Mouse (Mus musculus) embryonic fibroblast, embryonic 13.5 days (primary cell): ENCODE data around the gene Coq4. TPM values are rescaled to one million over a fixed set of nuclear protein-coding genes. Genes with fewer than 3 reads are reported as not detected.
A peak's percentile ranks its signal among the peaks of the same experiment; 100 is the strongest.

Experiments used
- H3K27ac ChIP-seq: 2 replicates; pipeline ENCODE4 v1.5.1; 2012; ENCODE audit warnings: low read length, control low read depth, inconsistent platforms; ENCODE audit not compliant: insufficient read depth
- H3K4me1 ChIP-seq: 2 replicates; pipeline ENCODE4 v1.6.1; 2011; ENCODE audit warnings: low read length; ENCODE audit not compliant: control insufficient read depth, insufficient read depth
- H3K4me3 ChIP-seq: 2 replicates; pipeline ENCODE4 v1.5.1; 2011; ENCODE audit warnings: mild to moderate bottlenecking, control low read depth, low read length; ENCODE audit not compliant: insufficient read depth
- CTCF ChIP-seq: IDR thresholded peaks from 2 replicates; pipeline ENCODE4 v1.5.1; 2011; ENCODE audit warnings: mild to moderate bottlenecking, control low read depth, low read length, moderate library complexity, borderline replicate concordance; ENCODE audit not compliant: insufficient read depth
- POLR2A ChIP-seq: IDR thresholded peaks from 2 replicates; pipeline ENCODE4 v1.6.1; 2011; ENCODE audit warnings: low read depth, mild to moderate bottlenecking, control low read depth, low read length, moderate library complexity
- polyA plus RNA-seq: library from polyadenylated mRNA; stranded (reverse); fragments of >200 nt; gene quantifications from 2 replicates; pipeline ENCODE4 v1.2.4, GENCODE M21; 2011; ENCODE audit warnings: low read depth; ENCODE audit not compliant: missing spikeins, insufficient read length

Gene Coq4
- polyA plus RNA-seq: 9.3 and 12.6 TPM in 2 replicates

DNA sequence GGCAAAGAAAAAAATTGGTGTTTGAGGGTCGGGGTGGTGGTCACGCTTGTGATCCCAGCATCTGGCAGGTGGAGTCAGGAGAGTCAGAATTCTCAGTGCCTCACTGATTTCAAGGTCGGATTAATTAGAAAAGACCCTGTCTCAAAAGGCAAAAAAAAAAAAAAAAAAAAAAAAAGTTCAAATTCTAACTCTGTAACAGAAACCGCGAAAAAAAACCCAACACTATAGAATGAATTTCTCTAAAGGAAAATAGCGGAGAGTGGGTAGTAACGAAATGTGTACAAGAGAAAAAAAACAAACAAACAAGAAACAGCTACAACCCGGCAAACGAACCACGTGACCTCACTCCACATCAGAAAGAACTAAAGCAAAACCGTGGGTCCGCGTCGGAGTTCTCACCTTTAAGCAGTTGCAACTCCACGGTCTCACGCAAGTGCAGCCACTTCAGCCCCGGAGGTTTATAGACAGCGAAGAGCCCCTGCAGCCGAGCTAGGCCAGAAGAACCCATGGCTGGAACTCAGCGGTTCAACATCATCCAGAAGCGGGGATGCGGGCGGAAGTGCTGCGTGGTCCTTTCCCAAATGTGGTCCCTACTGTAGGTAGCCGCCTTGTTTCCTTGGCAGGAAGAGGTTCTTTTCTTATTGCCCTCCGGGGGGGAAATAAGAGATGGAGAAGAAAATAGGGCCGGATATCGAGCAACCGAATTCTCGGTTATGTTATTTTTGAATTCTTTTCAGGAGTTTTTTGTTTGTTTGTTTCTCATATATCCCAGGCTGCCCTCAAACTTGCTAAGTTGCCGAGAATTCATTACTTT, at the start of gene Coq4:
Coq4 (plus strand) TSS at position 390 of the 814 bp plus-strand sequence.
- TF ChIP-seq CTCF (no peak), POLR2A (peak; percentile 81)
- Histone ChIP-seq H3K4me1 (no peaks in the 10 kb centered on the region), H3K4me3 (peak within 1 kb of the TSS; percentile 96), H3K27ac (0 out of 2 replicates have a peak within 1 kb of the TSS, but pooled peaks have one; percentile 14)

DNA sequence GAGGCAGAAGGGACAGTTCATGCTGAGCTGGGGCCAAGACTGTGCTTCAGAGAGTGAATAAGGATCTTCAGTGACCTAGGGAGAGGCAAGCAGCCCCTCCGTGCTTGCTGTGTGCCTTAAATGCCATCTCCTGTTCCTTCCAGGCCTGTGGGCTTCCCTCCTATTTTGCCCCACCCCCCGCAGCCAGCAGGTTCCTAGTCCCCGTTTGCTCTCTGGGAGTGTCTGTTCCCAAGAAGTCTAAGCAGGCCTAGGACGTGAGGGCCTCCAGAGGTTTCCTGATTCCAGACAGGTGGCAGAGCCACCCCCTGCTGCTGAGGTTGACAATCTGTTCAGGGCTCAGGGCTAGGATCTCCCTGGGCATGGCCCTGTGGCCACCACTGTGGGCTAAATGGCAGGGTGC, 48.5 kb upstream of the Coq4 start:
- Histone ChIP-seq H3K4me3 (no peak overlapping the region), H3K27ac (no peak overlapping the region), H3K4me1 (no peaks in the 10 kb centered on the region)
- no peak for TF ChIP-seq POLR2A
- TF ChIP-seq CTCF: no peak

DNA sequence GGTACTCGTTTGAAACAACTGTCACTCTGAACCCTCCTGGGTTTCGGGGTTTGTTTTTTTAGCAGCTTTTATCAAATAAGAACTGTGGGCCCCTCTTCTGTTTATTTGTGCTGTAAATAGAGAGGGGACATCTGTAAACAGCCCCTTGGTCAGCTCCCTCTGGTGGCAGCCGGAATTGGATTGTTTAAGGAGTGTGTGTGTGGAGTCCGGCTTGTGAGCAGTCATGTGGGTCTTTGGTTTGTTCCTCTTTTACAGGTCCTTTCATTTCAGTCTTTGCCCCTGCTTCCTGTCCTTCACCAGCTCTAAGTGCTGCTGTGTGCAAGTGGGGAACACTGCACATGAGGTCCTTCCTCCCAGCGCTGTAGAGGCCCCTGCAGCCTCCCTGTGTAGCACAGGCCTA, 47.9 kb upstream of the Coq4 start:
- no peak for TF ChIP-seq CTCF
- TF ChIP-seq POLR2A: no peak

GRCm38 (mm10) chr2:29741207-29741606, 46.1 kb upstream of the Coq4 start:
- Histone ChIP-seq H3K27ac (no peak overlapping the region), H3K4me3 (no peak overlapping the region), H3K4me1 (no peaks in the 10 kb centered on the region)
- no peak for TF ChIP-seq POLR2A
- TF ChIP-seq CTCF: no peak

More for the DNA sequence above, 47.9 kb upstream of the Coq4 start:
- Histone ChIP-seq H3K4me3 (no peak overlapping the region), H3K27ac (no peak overlapping the region), H3K4me1 (no peaks in the 10 kb centered on the region)

- TF ChIP-seq CTCF (no peak), POLR2A (no peak)
- H3K4me1 ChIP-seq: no peaks in the 10 kb centered on the region
Observed at GRCm38 (mm10) chr2:29744256-29744655, 43.0 kb upstream of the Coq4 start.

DNA sequence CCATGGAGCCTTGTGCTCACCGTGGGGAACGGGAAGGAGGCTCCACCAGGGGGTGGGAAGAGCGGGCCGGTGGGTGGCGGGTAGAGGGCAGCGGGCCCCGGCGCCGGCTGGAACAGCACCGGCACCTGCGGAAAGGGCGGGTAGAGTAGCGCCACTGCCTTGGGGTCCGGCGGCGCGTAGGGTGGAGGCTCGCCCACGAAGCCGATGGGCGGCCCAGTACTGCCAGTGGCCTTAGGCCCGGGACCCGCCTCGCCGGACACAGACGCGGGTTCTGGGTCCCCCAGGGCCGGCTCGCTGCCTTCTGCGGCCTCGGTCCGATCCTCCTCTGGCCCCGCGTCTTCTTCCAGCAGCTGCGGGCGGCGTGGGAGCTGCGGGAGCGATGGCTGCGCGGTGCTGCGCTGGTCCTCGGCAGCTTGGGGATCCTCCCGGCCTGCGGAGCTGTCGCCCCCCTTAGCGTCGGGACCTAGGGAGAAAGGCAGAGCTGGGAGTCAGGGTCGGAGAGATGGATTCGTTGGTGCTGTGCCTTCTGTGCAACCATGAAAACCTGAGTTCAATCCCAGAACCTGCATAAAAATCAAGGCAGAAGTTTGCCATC, 40.0 kb upstream of the Coq4 start:
- H3K27ac ChIP-seq: no peak overlapping the region
- TF ChIP-seq CTCF (no peak), POLR2A (no peak)
- no peak overlapping the region for H3K4me3 ChIP-seq
- no peaks in the 10 kb centered on the region for H3K4me1 ChIP-seq

More at GRCm38 (mm10) chr2:29744256-29744655, 43.0 kb upstream of the Coq4 start:
- no peak overlapping the region for H3K4me3 ChIP-seq
- no peak overlapping the region for H3K27ac ChIP-seq

DNA sequence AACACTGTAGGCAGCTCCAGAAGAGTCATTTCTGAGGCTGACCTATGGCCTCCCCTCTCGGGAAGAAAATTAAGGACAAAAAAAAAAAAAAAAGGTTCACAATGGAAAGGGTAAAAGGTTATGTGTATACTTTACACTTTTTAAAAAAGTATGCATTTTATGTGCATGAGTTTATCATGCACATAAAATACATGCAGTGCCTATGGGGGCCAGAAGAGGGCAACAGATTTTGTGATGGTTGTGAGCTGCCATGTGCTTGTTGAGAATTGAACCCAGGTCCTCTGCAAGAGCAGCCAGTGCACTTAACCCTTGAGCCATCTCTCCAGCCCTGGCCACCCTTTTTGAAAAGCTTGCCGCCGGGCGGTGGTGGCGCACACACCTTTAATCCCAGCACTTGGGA, 39.4 kb upstream of the Coq4 start:
- Histone ChIP-seq H3K4me3 (no peak overlapping the region), H3K27ac (no peak overlapping the region), H3K4me1 (no peaks in the 10 kb centered on the region)
- TF ChIP-seq CTCF (no peak), POLR2A (no peak)

DNA sequence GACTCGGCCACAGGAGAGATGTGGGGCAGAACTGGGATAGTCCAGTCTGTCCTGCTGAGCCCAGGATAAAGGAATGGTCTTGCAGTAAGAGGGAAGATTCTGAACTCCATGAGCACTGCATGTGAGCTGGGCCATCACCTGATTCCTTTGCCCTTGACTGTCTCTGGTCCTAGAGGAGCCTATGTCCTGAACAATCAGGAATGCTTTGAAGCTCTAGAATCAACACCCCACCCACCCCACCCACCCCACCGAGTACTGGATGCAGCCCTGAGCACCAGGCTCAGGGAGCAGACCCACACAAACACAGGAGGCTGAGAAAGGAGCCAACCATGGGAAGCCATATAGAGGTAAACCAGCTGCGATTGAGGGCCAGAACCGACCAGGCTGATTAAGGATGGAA, 38.8 kb upstream of the Coq4 start:
- Histone ChIP-seq H3K4me1 (no peaks in the 10 kb centered on the region), H3K4me3 (no peak overlapping the region), H3K27ac (no peak overlapping the region)
- no peak for TF ChIP-seq CTCF
- TF ChIP-seq POLR2A: no peak

DNA sequence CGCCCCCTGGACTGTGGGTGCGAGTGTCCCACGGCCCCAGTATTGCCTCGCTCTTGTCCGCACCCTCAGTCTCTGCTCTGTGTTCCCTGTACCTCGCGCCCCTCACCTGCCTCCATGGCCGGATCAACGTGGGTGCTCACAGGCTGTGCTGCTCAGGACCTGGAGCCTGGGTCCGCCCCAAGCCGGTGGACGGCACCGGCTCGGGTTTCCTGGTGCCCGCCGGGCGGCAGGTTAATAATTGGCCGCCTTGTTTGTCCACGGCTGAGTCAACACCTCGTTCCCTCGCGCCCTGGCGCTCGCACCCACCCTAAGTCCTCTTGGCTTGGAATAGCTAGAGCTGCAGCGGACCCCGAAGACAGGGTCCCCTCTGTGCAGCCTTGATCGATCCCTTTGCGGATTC, 35.8 kb upstream of the Coq4 start, which contains the start of gene Gm13420:
Gm13420 (minus strand) TSS at position 189 of the 400 bp plus-strand sequence.
- TF ChIP-seq CTCF (no peak), POLR2A (no peak)
- H3K27ac ChIP-seq: no peak within 1 kb of the TSS
- no peaks in the 10 kb centered on the region for H3K4me1 ChIP-seq
- no peak within 1 kb of the TSS for H3K4me3 ChIP-seq

DNA sequence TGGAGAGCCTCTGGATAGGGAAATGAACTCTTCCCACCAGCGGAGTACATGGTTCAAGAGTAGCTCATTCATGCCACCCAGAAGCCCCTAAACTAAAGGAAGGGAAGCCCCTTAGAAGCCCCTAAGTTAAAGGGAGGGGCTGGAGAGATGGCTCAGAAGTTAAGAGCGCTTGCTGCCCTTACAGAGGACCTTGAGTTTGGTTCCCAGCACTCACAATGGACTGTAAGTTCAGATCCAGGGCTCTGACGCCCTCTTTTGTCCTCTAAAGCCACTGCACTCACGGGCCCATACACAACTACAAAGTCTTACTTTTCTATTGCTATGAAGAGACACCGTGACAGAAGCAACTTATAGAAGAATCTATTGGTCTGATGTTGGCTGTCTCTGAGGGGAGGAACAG, 34.9 kb upstream of the Coq4 start:
- Histone ChIP-seq H3K27ac (no peak overlapping the region), H3K4me1 (no peaks in the 10 kb centered on the region), H3K4me3 (no peak overlapping the region)
- no peak for TF ChIP-seq CTCF
